Mouse (Mus musculus) thymus, adult 18-20 months (tissue): ENCODE measurements around the gene Trim9.
A peak's percentile ranks its signal among the peaks of the same experiment; 100 is the strongest.

Source experiments
- DNase-seq, 2 experiments: peaks; one replicate each; pipeline ENCODE4 v3.0.0; 2022; ENCODE audit warnings: mixed read lengths in 2 of 2

Gene Trim9

DNA sequence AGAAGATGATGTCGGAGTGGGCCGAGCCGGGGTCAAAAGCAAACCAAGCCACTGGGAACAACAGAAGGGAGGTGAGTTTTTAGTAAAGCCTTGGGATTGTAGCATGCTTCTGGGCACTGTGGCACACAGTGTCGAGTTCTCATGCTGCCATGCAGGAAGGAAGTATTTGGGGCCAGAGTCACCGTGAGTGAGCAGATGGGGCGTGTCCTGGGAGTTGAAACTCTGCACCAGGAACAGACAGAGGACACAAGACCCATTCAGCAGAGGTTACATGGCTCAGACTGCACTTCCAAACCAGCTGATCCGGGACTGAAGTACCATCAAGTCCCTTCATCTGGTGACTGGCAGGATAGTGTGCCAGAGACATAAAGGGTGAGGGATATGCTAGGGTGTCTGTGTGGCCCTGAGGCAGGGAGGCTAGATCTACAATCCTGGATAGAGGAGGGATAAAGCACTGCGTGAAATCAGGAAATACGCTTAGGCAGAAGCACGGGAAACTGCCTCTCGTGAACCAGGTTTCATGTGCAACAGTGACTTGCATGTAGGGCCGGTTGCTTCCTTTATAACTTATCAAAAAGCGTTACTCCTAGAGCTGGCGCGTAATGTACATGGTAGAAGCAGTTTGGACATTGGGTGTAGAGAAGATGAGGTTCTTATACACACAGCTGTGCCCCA, 96.1 kb downstream of the Trim9 start:
- no peak for DNase-seq

DNA sequence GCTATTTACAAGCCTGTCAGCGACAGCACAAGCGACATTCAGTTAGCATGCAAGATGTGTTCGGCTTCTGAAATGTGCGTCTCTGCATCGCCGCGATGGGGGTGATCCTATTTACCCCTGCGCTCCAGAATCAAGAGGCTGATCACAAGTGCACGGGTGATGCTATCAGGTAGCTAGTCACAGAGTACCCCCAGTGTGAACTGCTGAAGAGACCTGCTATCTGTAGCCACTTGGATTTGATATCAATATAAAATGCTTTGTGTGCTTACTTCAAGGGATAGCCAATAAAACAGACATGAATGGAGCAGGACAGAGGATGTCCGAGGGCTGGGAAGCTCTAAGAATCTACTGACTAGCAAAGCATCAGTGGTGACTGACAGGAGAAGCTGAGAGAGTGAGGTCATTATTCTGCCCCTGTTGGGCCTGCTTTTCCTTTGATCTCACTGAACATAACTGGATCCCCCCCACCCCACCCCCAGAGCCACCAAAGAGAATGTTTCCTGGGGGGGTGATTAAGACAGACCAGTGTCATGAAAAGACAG, 97.7 kb downstream of the Trim9 start:
- DNase-seq: no peak

DNA sequence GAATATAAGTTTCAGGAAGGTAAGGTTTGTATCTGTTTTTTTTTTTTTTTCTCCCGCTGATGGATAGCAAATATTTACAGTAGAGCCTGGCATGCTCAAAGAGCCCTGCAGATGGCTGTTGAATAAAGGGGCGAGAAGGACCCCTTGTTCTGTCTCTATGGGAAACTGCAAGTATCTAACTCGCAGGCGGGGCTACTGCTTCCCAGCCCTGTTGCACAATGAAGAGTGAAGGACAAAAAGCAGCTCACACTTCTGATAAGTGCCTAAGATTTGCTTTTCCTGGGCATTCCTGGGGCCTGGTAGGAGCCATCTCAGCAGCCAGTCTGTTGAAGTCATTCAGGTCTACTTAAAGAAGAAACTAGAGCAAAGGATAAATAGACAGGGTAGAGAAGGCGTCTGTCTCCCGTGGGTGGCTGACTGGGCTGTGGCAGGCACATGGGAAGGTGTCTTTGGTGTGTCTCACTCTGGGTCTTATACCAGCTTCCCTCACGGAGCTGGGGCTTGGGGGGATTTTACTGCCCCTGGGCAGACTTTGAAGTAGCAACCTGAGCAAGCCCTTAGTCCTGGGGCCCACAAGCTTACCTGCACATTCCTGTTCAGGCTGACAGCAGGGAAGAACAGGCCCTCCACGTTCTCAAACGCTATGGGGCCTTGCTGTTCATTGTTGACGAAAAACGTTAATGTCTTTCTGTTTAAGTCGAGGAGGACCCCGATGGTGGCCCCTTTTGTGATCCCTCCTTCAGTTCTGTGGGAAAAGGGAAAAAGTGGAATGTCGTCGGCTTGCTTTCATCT, 99.5 kb downstream of the Trim9 start:
- no peak for DNase-seq

DNA sequence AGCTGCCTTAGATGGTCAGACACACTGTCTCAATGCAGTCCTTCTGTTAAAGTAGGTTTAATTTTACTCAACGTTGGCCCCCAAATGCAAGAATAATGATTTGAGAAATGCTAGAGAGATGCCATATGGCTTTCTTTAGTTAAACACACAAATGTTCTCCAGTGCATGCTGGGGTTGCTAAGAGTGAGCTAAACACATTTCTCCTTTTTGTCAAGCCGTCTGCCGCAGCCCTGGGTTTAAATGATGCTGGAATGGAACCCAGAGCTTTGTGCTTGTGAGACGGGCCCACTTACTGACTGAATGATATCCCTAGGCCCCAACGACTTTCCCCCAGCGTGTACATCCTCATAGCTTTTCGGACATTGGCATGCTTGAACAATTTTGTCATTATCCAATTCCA, 104.9 kb downstream of the Trim9 start:
- DNase-seq: no peak

DNA sequence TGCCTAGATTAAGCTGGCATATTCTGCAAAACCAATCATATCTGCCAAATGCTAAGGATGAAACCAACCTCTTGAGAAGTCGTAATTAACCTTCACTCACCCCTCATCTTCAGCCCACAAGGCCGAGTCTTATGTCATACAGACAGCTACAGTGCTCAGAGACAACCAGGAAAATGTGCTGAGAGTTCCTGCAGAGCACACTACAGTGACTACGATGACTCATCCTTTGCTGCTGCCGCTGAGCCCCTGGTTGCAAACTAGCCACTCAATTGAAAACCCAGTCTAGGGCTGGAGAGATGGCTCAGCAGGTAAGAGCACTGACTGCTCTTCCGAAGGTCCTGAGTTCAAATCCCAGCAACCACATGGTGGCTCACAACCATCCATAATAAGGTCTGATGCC, 107.7 kb downstream of the Trim9 start:
- DNase-seq: no peak

DNA sequence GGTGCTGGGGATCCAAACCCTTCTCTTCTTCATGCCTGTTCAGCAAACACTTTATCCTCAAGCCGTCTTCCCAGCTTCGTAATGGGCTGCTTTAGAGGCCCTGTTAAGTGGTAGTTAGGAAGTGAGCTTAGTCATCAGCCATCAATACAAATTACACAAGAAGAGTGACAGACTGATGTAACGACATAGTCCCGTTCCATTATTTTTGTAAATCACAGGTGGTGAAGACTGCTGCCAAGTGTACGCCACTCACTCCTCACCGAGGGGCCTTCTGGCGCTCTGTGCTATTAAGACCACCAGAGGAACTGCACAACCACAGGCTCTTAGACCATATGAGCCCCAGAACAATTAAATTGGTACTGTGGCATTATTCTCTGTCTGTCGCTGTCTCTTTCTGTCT, 108.8 kb downstream of the Trim9 start:
- no peak for DNase-seq

DNA sequence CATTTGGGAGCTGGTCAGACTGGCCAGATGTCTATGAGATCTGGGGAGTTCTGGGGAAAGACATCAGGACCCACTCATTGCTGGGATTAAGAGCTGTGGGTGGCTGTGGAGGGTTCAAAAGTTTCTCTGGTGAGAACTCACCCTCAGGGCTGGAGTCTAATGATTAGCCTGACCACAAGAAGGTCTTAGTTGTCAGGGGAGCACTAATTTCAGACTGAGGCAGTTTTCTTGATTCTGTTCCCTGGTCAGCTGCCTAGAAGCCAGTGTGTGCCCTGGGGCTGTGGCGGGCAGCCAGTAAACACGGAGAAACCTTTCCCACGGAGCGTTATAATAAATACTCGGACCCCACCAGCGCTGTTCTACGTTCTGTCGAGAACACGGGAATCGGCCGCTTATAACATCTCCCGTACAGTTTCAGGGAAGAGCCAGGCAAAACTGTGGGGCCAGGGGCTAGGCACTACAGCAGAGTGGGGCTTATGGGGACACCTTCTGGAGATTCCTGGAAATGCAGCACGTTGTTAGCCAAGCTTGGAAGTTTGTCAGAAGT, 112.4 kb downstream of the Trim9 start:
- no peak for DNase-seq

DNA sequence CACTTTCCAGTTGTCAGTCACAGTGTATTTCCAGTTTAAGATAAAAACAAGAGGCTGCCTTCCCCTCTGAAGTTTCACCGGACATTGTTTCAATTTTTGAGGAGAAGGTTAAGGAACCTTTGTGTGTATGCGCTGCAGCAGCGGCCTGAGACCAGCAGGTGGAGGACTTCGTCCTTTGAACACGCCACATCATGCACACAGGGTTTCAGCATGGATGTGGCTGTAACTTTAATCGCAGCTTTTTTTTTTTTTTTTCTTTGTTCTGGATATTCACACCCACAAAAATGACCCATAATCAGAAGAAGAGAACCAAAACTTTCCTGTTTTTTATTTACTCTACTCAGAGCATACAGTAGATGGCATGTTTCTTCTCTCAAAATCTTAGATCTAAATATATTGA, 113.0 kb downstream of the Trim9 start:
- no peak for DNase-seq

DNA sequence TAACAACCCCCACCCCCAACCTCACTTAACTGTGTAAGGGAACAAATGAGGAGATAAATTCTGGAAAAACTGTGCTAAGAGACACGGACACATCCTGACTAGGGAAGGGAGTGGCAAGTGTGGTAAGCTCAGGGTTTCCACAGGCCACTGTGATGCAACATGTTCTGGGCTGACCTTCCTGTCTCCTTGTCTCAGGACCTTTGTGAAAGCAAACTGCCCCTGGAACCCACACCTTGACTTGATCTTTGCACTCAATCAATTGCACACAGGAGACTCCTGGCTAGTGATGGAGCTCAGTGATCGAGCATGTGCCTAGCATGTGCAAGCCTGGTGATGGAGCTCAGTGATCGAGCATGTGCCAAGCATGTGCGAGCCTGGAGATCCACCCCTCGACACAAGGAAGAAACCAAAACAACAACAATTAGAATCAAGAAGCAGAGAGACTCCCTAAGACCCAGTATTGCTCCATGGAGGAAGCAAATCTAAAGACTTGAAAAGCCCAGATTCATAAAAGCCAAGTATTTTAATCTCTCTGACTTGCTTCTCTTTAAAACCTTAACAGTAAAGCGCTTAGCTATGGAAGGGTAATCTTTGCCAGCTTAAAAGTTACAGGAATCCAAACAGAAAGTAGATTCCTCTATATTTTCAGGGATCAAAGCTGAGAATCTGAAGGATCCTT, 113.6 kb downstream of the Trim9 start:
- no peak for DNase-seq

DNA sequence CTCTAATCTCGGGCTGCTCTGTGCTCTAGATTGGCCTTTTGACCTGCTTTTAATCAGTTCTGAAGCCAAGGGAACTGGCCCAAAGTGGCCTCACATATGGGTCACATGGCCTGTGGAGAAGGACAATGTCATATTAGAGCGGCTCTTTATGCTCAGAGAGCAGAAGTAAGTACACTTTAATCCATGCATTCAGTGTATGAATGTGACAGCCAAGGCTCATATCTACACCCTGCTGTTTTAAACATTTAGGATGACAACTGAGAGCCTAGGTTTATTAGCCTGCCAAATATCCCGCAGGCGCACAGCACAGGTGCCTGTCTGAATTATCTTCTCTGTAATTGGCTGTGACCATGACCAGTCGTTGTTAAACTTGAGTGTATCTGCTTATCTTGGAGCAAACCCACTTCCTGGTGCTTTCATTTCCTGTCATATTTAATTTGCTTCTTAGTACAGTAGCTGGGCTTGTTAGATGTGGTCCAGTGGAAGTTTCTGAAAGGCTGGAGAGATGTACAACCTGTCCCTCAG, 115.3 kb downstream of the Trim9 start:
- no peak for DNase-seq

DNA sequence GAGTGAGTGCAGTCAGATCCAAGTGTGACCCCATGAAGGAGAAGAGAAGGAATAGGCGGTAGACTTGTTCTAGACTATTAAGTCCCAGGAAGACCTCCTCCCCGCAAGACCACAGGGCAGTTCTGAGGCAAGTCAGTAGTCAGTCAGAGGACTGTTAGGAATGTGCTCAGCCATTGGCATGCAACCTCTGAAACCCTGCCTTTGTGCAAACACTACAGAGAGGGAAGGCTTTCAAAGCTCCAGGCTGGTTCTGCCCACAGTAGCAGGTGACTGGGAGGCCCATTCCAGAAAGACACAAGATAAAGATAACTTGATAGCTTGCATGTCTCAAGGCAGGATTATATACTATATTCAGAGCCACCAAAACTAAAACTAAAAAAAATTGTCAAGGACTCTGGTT, 116.1 kb downstream of the Trim9 start, which contains the start of gene Pygl:
Gene Pygl (minus strand): TSS at position 195 of the 400 bp plus-strand sequence.
- DNase-seq: no peak

DNA sequence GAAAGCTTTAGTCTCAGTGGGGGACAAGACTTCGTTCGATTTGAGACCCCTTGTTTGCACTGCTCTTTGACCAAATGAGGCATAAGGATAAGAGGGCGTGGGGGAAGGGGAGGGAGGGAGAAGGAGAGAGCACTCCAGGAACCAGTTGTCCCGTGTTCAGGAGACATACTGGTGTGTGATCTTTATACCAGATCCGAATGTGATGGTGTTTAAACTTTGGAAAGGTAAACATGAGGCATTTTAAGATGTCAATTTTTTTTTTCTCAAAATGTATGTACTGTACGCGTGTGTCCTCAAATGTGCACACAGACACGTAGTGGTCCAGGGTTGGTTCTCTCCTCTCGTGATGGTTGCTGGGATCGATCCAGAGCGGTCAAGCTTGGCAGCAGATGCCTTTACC, 119.3 kb downstream of the Trim9 start:
- no peak for DNase-seq

DNA sequence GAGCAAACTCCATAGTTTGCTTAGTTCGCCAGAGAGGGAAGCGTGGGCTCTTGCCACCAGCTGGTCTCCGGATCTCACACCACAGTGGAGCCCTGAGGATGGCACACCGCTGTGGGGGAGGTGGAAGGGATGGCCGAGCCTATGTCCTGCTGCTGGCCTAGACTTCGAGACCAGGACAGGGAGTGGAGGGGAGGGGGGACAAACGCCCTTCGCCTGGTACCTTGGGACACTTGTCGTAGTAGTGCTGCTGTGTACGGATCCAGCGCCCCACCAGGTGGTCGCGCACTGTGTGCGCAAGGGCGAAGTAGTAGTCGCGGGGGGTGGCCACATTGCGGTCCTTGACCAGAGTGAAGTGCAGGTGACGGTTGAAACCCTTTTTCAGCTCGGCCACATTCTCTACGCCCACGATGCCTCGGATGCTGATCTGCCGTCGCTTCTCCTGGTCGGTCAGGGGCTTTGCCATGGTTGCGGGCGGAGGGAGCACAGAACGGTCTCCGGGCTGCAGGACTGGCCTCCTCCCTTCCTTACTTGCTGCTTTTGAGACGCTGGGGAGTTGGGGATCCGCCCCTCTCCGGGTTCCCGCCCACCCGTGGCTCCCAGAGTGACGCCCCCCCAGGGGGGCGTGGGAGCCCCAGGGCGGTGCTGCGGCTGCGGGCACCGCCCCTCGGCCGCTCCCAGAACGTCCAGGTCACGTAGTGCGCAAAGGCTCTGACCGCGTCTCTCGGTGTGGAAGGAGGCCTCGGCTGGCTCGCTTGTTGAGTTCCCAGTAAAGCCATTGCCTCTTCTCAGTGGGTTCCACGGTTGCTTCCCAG, 120.1 kb downstream of the Trim9 start:
- DNase-seq: peak; percentile 58 to 60

DNA sequence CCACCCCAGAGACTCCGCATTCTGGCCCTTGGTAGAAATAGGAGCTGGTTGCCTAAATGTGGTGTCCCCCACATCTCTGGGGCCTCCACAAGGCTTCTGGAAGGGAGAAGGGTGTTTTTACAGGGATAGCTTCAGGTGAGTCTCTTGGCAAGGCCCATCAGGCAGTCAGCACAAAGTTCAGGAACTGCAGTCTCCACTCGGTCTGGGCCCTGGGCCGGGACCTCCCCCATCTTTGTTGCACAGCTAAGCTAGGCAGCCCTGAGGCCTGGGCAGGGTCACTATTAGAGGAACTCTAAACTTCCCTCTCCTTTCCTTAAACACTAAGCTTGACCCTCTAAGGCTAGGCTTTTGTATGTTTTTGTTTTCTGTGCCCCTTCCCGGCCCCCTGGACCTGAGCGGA, 120.8 kb downstream of the Trim9 start:
- no peak for DNase-seq

DNA sequence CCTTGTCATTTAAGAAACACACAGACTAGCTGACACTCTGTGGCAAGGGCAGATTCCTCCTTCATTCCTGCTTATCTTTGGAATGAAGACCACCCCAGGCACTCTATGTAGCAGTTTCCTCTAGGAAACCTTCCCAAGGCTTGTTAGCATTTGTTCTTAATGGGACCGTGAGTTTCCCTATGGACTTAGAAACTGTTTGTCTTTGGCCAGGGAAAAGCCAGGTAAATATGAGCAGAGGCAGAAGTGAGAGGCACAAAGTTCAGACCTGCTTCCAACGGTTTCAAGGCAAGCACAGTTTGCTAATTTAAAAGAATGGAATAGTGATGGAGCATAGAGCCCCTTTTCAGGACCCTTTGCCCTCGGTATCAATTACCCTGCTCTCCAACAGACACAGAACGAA, 124.1 kb downstream of the Trim9 start:
- DNase-seq: no peak

DNA sequence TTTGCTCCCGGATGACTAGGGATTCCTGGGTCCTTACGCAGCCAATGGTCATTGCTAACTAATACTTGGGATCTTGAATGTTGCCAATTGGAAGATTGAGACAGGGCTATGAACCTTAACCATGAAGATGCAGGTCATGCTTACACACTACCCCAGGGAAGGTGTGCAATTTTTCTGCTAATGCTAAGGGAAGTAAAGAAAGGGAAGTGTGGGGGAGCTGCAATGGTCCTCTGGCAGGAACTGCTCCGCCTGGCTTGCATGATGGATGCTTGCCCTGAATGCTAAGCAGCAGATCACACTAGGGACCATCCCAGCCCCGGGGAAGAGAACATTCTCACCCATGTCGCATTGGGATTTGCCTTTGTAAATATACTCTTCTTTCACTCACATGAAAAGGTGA, 126.0 kb downstream of the Trim9 start:
- no peak for DNase-seq

DNA sequence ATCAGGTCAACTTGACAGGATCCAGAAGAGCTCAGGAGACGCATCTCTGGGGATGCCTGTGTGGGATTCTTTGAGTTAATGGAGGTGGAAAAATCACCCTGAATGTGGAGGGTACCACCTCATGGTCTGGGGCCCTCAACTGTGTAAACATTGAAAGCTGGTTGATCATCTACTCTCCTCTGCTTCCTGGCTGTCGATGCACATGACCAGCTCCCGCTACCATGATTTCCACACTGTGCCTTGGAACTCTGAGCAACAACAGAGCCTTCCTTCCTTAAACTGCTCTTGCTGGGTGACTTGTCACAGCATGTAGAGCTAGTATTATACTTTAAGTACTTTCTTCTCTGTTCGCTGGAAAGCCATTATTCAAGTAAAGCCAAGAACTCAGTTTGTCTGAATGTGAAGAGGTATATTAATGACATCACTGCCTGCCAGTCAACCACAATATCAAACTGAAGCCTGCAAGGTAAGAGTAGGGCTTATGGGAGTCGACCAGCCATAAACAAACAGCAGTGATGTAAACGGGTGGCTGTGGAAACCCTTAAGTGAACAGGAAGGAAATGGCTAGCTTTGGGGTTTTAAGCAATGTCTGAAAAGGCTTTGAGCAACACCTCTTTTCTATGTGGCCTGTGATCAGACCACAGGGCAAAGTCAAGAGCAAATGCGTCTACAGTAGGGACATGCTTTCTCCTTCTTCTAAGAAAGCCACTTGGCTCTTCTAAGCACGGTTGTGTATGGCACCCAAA, 128.4 kb downstream of the Trim9 start:
- DNase-seq: no peak

DNA sequence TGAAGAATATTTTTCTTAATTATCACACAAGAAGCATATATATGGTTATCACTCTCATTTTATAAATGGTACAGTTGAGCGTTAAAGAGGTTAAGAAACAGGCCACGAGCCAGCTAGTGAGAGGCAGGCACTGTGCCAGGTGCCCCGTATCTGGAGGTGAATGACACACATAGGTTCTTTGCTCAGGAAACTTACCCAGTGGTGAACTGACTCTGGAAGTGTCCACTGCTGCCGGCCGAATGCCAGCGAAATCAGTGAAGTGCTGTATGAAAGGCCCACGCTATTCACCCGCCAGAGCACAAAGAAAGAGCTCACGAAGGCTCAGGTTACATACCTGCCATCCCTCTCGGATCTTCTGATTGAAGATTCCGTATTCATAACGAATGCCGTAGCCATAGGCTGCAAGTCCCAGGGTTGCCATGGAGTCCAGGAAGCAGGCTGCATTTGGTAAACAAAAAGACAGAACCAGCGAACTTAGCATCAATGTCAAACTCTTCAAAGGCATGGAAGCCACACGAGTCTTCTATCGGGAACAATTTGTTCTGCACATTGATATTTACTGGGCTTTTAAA, 131.1 kb downstream of the Trim9 start:
- no peak for DNase-seq

DNA sequence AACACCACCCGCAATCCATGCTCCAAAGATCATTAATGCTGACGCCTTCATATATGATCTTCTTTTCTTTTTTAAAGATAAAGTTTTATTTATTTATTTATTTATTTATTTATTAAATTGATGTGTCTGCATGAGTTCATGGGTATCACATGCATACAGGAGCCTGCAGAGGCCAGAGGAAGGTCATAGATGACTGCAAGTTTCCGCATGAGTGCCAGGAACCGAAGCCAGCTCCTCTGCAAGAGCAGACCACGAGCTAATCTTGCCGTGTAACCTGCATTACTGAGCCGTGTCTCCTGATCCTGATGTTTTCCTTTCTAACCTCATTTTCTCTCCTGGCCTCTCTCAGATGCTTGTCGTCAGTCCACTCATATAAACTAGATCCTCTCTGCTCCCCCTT, 133.1 kb downstream of the Trim9 start:
- DNase-seq: no peak

DNA sequence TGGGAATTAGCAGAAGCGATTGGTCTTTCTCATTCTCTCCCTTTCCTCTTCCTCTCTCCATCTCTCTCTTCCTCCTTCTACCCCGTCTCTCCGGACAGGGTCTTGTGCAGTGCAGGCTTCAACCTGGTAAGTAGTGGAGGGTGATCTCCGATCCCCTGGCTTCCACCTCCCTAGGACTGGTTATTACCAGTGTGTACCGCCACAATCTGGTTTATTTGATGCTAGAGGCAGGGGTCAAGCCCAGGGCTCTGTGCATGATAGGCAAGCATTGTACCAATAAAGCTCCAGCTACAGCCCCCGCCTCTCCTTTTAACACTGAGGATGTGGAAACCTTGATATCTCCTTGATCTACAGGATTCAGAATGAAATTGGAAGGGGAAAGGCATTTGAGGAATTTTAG, 133.8 kb downstream of the Trim9 start:
- no peak for DNase-seq

DNA sequence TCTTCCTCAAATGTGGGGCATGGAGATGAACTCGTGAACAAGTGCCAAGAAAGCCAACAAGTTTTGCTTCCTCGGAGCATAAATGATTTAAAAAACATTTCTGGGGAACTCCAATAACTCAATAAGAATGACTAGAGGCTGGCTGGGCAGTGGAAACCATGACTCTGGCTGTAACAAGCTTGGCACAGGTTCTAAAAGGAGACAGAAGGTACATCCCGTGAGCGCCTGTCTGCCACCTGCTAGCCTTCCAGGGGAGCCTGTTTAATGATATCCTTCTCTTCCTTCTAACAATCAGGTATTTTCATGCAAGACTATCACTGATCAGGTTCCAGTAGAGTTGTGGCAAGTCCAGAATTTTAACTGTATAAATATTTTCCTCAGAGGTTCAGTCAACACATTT, 134.9 kb downstream of the Trim9 start:
- DNase-seq: no peak
